Mouse (Mus musculus) embryonic facial prominence, embryonic 14.5 days (tissue): ENCODE results near the gene Pcbp1. TPM values are rescaled to one million over a fixed set of nuclear protein-coding genes. Genes with fewer than 3 reads are reported as not detected.

Experiments
- ATAC-seq: fragments of 200-750 bp; cut with Nextera tagmentation; 2 replicates; pipeline ENCODE4 v1.8.0; 2017; ENCODE audit warnings: low read depth, moderate number of reproducible peaks, moderate TSS enrichment
- DNase-seq: peaks from one replicate; pipeline ENCODE4 v3.0.0-alpha.2; 2015; ENCODE audit warnings: low spot score
- H3K27ac ChIP-seq: fragments of 300-500 bp; sonication (generic); replicated peaks from 2 replicates; pipeline ENCODE4 v1.5.1; 2014; ENCODE audit warnings: low read depth, mild to moderate bottlenecking, low read length, moderate library complexity
- H3K27me3 ChIP-seq: fragments of 300-500 bp; sonication (generic); replicated peaks from 2 replicates; pipeline ENCODE4 v1.6.1; 2014; ENCODE audit warnings: low read length; ENCODE audit not compliant: control insufficient read depth, insufficient read depth
- H3K36me3 ChIP-seq: fragments of 300-500 bp; sonication (generic); 2 replicates; pipeline ENCODE4 v1.6.1; 2014; ENCODE audit warnings: low read length, mixed read lengths; ENCODE audit not compliant: control insufficient read depth, insufficient read depth
- H3K4me1 ChIP-seq: fragments of 300-500 bp; sonication (generic); 2 replicates; pipeline ENCODE4 v1.6.1; 2014; ENCODE audit warnings: antibody characterized with exemption, low read length; ENCODE audit not compliant: control insufficient read depth, insufficient read depth
- H3K4me2 ChIP-seq: fragments of 300-500 bp; sonication (generic); 2 replicates; pipeline ENCODE4 v1.6.1; 2014; ENCODE audit warnings: low read depth, mild to moderate bottlenecking, low read length, moderate library complexity, mixed read lengths
- H3K4me3 ChIP-seq: fragments of 300-500 bp; sonication (generic); 2 replicates; pipeline ENCODE4 v1.5.1; 2014; ENCODE audit warnings: low read depth, mild to moderate bottlenecking, low read length
- H3K9ac ChIP-seq: fragments of 300-500 bp; sonication (generic); 2 replicates; pipeline ENCODE4 v1.6.1; 2014; ENCODE audit warnings: low read depth, mild to moderate bottlenecking, low read length, moderate library complexity, mixed read lengths
- H3K9me3 ChIP-seq: fragments of 300-500 bp; sonication (generic); 2 replicates; pipeline ENCODE4 v1.6.1; 2016; ENCODE audit warnings: low read length; ENCODE audit not compliant: control insufficient read depth
- WGBS: fragments of 180-500 bp; shearing (Covaris S2); extraction: QIAGEN DNeasy Blood & Tissue Kit; methylation state at CpG from one replicate; pipeline ENCODE4 v1.1.7; 2014; 5-methylcytosine and 5-hydroxymethylcytosine counted together
- polyA plus RNA-seq: library from polyadenylated mRNA; unstranded; fragments of >200 nt; fragmentation: Nextera tagmentation; extraction: Ambion mirVana; gene quantifications from 2 replicates; pipeline ENCODE4 v1.2.1, GENCODE M21; 2014

Pcbp1 gene
- polyA plus RNA-seq, 1 experiment from 2014 or later = 402 TPM

DNA sequence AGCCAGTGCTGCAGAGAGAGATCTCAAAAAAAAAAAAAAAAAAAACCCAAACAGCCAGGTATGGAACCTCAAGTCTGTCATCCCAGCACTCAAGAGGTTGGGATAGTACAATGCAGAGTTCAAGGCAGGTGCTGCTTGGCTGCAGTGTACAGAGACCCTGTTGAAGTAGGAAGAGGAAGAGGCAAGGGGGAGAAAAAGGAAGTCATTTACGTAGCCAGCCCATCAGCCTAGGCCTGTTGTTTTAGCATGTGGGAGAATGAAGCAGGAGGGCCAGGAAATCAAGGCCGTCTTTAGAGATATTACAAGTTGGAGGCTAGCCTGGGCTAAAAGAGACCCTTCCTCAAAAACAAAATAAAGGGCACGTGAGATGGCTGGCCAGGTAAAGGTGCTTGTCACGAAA, 22.6 kb downstream of the Pcbp1 start:
- no peaks in the 10 kb centered on the region for H3K9me3 ChIP-seq
- H3K4me2 ChIP-seq = no peak overlapping the region
- H3K4me3 ChIP-seq = no peak overlapping the region
- DNase-seq (no peak), ATAC-seq (no peak)
- H3K9ac ChIP-seq = no peak overlapping the region
- H3K27ac ChIP-seq = no peak overlapping the region
- no peaks in the 10 kb centered on the region for H3K4me1 ChIP-seq
- H3K36me3 ChIP-seq = no peaks in the 10 kb centered on the region
- no peaks in the 10 kb centered on the region for H3K27me3 ChIP-seq
- 82% methylated on average over 4 of the region's 4 CpGs for WGBS

DNA sequence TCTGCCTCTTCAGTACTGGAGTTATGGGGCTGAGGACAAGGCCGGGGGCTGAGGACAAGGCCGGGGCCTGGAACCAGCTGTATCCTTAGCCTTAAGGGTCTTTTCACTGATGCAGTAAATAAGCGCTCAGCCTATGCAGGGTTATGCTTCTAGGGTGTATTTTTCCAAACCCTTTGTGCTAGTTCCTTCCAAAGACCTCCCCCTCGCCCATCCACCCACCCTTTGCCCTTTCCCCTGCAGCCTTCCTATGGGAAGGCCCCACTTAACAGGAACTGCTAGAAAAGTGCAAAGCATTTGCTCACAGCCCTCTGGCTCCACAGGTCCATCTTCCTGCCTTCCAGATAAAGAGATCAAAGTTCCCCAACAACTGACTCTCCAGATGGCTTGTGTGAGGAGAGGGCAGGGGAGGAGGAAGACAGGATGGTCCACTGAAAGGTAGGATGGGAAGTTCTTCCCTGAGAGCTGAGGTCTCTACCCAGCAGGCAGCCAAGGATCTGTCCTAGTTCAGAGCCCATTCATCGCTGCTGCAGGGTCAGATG, 26.5 kb downstream of the Pcbp1 start:
- WGBS = 62% methylated on average over 5 of the region's 5 CpGs
- no peaks in the 10 kb centered on the region for H3K9me3 ChIP-seq
- no peak overlapping the region for H3K27ac ChIP-seq
- ATAC-seq (no peak), DNase-seq (no peak)
- no peaks in the 10 kb centered on the region for H3K36me3 ChIP-seq
- no peak overlapping the region for H3K4me2 ChIP-seq
- peaks cover 17% of the 10 kb centered on the region for H3K4me1 ChIP-seq
- H3K27me3 ChIP-seq = no peaks in the 10 kb centered on the region
- H3K4me3 ChIP-seq = no peak overlapping the region
- no peak overlapping the region for H3K9ac ChIP-seq

DNA sequence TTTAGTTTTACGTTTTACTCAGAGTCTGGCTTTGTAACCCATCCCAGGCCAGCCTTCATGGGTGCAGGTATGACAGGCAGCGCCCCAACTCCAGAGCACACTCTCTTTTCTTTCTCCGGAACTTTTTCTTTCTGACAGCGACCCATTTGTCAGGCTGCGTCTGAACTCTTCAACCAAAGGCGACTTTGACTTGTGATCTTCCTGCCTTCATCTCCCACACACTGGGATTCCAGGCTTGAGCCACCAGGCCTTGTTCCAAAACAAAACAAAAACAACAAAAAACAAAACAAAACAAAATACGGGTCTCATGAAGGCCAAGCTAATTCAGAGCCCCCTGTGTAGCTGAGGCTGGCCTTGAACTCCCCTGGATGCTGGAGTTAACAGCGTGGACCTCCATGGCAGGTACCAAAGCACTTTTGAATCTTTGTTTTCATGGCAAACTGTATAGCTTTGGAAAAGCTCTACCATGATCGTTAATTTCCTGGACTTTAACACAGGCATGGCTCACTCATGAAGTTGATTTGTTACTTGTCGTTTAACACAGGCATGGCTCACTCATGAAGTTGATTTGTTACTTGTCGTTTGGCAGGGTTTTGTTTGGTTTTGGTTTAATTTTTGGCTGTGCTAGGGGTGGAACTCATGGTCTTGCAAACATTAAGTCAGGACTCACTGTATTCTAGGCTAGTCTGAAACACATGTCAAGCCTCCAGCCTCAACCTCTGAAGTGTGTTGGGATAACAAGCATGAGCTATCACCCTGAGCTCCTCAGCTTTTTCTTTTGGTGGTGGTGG, 28.0 kb downstream of the Pcbp1 start:
- DNase-seq = no peak
- H3K4me3 ChIP-seq = peak overlapping the region; percentile 34
- WGBS = 68% methylated on average over 11 of the region's 11 CpGs

DNA sequence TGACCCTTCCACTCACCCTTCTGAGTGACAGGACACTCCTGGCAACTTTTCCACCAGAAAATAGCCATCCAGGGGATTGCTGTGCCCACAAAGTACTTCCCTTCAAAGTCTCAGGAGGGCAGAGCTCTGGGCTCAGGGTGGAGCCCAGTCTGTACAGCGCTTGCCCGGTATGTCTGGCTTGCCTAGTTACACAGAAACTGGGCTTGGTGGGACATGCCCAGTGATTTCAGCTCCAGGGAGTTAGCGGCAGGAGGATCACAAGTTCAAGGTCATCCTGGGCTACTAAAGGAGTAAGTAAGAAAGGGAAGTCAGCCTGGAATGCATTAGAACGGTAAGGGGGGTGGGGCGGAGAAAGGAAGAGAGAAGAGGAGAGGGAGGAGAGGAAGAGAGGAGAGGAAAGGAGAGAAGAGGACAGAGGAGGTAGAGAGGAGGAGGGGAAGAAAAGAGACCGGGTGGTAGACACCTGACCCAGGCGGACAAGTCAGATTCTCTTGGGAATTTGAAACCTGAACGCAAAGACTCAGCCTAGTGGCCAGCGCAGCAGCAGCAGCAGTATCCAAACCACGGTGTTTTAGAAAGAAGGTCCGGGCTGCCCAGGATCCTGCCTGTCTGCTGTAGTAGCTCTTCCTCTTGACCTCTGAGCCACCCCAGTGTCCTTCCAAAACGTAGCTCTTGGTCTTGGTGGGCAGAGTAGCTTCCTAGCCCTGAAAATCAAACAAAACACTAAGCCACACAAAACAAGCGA, 28.9 kb downstream of the Pcbp1 start:
- Histone ChIP-seq H3K4me2 (peak overlapping the region; percentile 56), H3K4me1 (peaks cover 23% of the 10 kb centered on the region), H3K36me3 (no peaks in the 10 kb centered on the region), H3K9me3 (no peaks in the 10 kb centered on the region), H3K27me3 (no peaks in the 10 kb centered on the region), H3K4me3 (peak overlapping the region; percentile 34), H3K27ac (peak overlapping the region; percentile 77), H3K9ac (peak overlapping the region; percentile 65)
- ATAC-seq (peak; percentile 56), DNase-seq (peak; percentile 73)
- WGBS = 10% methylated on average over 13 of the region's 13 CpGs

More for the DNA sequence above, 28.0 kb downstream of the Pcbp1 start:
- Histone ChIP-seq H3K27ac (peak overlapping the region; percentile 77; the same call in 1 of the 2 replicates), H3K9me3 (no peaks in the 10 kb centered on the region), H3K4me1 (peaks cover 23% of the 10 kb centered on the region), H3K9ac (peak overlapping the region; percentile 65), H3K27me3 (no peaks in the 10 kb centered on the region), H3K36me3 (no peaks in the 10 kb centered on the region), H3K4me2 (peak overlapping the region; percentile 56; the same call in 1 of the 2 replicates)
- ATAC-seq = no peak

DNA sequence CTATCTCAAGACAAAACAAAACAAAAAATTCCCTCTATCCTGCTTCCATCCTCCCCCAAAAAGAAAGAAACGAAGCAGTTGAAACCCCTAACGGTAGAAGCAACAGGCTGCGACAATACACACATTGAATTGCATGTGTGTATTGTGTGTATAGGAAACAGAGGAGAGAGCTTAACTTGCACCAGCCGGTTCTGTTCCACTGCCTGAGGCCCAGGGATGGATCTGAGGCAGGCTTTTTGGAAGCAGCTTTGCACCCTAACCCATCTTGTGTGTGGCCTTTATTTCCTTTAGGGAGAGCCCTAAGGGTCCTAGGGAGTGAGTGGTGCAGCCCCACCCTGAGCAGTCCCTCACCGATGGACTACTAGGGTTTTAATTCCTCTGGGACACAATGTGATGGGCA, 29.5 kb downstream of the Pcbp1 start:
- peaks cover 23% of the 10 kb centered on the region for H3K4me1 ChIP-seq
- peak overlapping the region; percentile 65 for H3K9ac ChIP-seq
- no peak for ATAC-seq
- peak overlapping the region; percentile 56 for H3K4me2 ChIP-seq
- peak overlapping the region; percentile 77 for H3K27ac ChIP-seq
- peak overlapping the region; percentile 34 for H3K4me3 ChIP-seq
- no peaks in the 10 kb centered on the region for H3K9me3 ChIP-seq
- WGBS = 44% methylated on average over 5 of the region's 5 CpGs
- H3K27me3 ChIP-seq = no peaks in the 10 kb centered on the region
- DNase-seq = no peak
- H3K36me3 ChIP-seq = no peaks in the 10 kb centered on the region

DNA sequence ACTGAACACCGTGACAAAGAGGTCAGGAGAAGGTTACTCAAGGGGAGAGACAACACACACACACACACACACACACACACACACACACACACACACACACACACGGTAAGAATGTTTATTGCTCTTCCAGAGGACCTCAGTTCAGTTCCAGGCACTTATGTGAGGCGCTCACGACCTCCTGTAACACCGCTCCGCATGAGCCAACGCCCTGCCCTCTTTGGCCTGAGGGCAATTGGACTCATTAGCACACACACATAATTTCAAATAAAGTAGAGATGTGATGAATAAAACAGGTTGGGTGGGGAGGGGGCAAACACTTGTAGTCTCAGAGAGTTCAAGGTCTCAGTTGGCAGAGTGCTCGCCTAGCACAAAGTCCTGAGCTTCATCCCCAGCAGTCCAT, 30.0 kb downstream of the Pcbp1 start:
- no peaks in the 10 kb centered on the region for H3K9me3 ChIP-seq
- no peaks in the 10 kb centered on the region for H3K27me3 ChIP-seq
- DNase-seq = no peak
- H3K4me1 ChIP-seq = peaks cover 23% of the 10 kb centered on the region
- no peak overlapping the region for H3K9ac ChIP-seq
- 75% methylated on average over 8 of the region's 8 CpGs for WGBS
- ATAC-seq = no peak
- H3K27ac ChIP-seq = peak overlapping the region; percentile 77
- no peaks in the 10 kb centered on the region for H3K36me3 ChIP-seq
- H3K4me2 ChIP-seq = 0 out of 2 replicates have a peak overlapping the region, but pooled peaks have one; percentile 15
- H3K4me3 ChIP-seq = no peak overlapping the region

DNA sequence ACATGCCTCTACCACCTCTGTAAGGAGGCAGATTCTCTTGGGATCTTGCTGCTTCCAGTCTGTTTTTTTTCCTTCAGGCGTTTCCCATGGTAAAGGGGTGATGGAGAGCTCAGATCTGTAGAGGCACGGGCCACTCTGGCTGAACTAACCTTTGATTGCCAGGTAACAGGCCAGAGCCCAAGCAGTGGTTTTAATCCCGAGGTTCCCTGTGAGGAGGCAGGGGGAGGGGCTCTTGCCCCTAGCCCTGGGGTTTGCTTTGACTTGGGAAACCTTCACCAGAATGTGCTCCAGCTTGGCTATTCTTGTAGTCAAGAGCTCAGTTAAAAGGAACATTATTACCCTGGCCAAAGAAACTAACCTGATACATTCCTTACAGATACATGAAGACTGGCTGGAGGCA, 30.5 kb downstream of the Pcbp1 start:
- Histone ChIP-seq H3K4me1 (peaks cover 23% of the 10 kb centered on the region), H3K27ac (no peak overlapping the region), H3K9ac (no peak overlapping the region)

DNA sequence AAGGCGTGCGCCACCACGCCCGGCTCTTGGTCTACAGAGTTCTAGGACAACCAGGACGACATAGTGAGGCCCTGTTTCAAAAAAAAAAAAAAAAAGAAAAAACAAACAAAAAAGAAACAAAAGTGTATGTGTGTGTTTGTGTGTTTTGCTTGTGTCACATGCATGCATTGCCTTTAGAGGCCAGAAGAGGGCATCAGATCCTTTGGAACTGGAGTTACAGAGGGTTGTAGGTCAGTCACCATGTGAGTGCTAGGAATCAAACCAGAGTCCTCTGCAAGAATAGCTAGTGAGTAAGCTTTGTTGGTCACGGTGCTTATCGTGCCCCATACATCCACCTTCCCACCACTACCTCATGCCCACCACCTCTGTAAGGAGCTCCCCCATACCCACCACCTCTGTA, 31.4 kb downstream of the Pcbp1 start:
- Histone ChIP-seq H3K36me3 (no peaks in the 10 kb centered on the region), H3K4me1 (peaks cover 23% of the 10 kb centered on the region), H3K4me3 (no peak overlapping the region), H3K27ac (no peak overlapping the region), H3K9ac (no peak overlapping the region), H3K27me3 (no peaks in the 10 kb centered on the region), H3K4me2 (no peak overlapping the region), H3K9me3 (no peaks in the 10 kb centered on the region)
- ATAC-seq (no peak), DNase-seq (no peak)
- WGBS = 95% methylated on average over 7 of the region's 7 CpGs

More for the DNA sequence above, 30.5 kb downstream of the Pcbp1 start:
- no peaks in the 10 kb centered on the region for H3K9me3 ChIP-seq
- no peak for ATAC-seq
- WGBS = 53% methylated on average over 3 of the region's 3 CpGs
- no peak for DNase-seq
- H3K4me2 ChIP-seq = 0 out of 2 replicates have a peak overlapping the region, but pooled peaks have one; percentile 15
- H3K27me3 ChIP-seq = no peaks in the 10 kb centered on the region
- H3K36me3 ChIP-seq = no peaks in the 10 kb centered on the region
- no peak overlapping the region for H3K4me3 ChIP-seq
